Mouse (Mus musculus) thymus, adult 18-20 months (tissue): ENCODE results near the gene Pitpnm2.

Experiments
- DNase-seq, 2 experiments: peaks; one replicate each; pipeline ENCODE4 v3.0.0; 2022; ENCODE audit warnings: mixed read lengths in 2 of 2

Pitpnm2 gene

GRCm38 (mm10) chr5:124115990-124116845 is 133.3 kb downstream of the Pitpnm2 start, which contains the start of gene Arl6ip4:
TSS of gene Arl6ip4 (plus strand) at chr5:124116089.
- DNase-seq, result peak; percentile 39 to 59

- no peak for DNase-seq
Measured at GRCm38 (mm10) chr5:124115531-124115930, 134.0 kb downstream of the Pitpnm2 start.

DNA sequence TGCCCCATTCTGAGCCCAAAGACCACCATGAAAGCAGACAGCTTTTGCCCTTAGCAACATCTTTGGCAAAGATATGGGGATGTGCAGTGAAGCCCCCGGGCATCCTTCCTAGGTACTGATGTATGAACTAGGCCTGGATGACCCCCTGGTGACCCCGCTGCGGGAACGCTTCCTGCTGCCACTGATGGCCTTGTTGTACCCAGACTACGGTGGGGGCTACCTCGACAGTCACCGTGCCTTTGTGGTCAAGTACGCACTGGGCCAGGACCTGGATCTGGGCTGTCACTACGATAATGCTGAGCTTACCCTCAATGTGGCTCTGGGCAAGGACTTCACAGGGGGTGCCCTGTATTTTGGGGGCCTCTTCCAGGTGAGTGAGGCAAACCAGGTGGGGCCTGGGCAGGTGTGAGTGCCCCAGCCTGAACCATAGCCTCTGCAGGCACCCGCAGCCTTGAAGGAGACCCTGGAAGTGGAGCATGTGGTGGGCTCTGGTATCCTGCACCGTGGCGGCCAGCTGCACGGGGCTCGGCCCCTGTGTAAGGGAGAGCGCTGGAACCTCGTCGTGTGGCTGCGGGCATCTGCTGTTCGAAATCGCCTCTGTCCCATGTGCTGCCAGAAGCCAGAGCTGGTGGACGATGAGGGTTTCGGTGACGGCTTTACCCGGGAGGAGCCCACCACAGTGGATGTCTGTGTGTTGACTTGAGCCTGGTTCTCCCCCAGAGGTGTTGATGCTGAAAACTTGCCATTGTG is 135.1 kb downstream of the Pitpnm2 start:
- DNase-seq, result no peak

DNA sequence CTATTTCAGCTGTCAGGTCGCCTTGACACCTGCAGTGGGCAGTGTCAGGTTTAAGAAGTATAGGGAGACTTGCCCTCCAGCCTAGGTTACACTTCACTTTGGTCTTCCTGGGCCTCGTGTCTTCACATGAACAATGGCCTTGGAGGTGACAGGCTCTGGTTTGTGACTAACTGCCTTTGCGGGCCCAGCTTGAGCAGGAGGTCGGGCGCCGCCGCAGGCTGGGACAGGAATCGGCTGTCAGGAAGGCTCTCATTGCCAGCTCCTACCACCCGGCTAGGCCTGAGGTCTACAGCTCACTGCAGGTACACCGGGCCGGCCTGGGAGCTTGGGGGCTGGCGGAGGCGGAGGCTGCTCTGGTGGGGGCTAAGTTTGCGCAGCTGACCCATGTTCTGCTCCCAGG is 136.5 kb downstream of the Pitpnm2 start:
- DNase-seq, result peak; percentile 50 to 56

DNA sequence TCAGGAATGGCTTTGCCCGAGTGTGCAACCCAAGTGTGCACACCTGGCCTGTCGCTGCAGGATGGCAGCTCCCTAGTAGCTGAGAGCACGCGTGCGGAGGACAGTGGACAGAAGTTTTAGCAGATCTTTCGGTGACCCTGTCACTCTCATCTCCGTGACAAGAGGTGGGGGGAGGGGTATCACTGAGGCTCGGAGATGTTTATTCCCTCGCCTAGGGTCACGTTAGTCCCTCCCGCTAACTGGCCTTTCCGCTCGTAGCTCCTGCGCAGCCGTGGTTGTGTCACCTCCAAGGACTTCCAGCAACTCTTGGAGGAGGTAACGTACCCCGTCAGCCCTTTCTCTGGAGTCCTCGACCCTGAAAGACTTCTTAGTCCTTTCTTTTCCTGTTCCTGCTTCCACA is 137.0 kb downstream of the Pitpnm2 start:
- DNase-seq, result no peak

DNA sequence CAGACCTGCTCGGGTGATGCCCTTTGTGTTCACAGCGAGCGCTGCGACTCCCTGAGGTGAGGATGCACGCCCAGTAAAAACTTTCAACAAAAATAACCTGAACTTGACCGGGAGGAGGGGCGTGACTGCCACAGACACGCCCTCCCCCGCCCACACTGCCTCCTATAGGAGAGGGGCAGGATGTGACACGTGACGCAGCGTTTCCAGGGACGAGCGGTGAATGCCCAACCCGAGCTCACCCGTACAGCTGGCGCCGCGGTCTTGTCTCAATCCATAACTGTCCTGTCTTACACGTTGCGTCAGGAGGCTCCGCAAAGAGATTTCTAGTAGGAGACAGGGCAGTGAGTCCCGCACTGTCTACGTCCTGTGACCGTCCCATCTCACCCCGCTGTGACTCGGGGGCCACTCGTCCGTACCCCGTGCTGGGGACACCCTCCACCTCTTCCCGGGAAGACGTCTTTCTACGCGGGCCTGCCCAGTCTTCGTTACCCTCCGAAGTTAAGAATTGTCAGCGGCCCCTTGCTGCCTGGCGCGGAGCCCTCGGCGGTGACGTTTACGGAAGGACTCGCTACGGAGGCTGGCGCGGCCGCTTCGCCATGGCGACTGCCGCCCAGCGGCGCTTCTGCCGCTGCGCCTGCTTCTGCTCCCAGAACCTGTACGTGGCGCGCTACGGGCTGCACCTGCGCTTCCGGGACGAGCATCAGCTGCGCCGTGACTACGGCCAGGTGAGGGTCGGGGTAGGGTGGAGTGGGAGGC is 137.6 kb downstream of the Pitpnm2 start, which contains the start of gene Ogfod2:
Ogfod2 (plus strand) TSS at position 556 of the 756 bp plus-strand sequence.
- DNase-seq, result peak; percentile 89 to 91

DNA sequence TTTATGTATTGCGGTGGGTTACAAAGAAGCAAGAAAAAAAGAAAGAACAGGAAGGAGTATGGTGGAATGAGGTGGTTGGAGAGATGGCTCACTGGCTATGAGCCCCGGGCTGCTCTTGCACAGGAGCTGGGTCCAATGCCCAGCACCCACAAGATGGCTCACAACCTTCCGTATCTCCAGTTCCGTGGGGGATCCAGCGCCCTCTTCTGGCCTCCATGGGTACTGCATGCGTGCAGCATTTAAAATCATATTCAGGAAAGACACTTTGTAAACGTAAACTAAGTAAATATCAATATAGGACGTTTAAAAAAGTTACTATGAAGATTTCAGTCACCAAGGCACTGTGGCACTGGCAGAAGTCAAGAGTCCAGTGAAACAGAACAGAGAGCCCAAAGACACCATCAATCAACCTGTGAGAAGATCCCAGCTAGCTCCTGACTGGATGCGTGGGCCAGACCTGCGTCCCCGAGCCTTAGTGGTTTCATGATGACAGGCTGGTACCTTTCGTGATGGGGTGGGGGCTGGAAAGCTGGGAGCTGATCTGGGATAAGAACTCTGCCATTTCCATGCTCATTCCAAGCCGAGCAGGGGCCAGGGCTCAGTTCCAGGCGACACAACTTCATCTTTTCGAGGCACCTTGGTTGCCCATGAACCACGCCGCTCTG is 138.4 kb downstream of the Pitpnm2 start:
- DNase-seq, result no peak

- no peak for DNase-seq
Measured at GRCm38 (mm10) chr5:124103552-124103951, 146.0 kb downstream of the Pitpnm2 start.

DNA sequence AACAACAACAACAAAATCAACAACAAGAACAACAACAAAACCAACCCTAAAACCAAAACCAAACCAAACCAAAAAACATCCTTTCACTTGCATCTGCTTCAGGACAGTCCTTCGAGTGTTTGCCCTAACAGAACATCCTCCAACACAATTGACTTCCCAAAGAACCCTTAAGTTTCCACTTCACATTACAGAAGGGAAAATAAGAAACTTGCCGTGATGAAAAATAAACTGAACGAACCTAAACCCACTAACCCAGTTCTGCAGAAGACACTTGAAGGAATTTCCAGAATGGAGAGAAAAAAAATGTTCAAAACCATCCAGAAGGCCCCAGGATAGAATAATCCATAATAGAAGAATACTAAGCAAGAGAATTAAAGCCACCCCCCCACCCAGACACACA is 146.5 kb downstream of the Pitpnm2 start:
- DNase-seq, result no peak

DNA sequence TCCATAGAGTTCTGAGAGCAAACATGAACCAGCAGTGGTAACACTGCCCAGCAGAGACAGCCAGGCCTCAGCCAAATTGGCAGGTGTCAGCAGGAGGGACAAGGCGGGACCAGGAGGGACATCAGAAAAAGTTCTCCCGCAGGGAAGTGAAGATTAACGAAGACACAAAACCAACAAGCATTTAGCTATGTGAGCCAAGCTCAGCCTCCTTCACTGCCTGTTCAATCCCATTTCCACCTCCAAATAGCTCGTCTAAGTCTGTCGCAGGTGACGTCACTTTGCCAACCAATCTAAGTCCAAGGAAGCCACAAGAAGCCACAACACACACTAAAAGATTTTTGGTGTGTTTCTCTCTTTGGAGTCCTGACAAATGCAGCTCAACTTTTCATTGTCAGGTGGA is 147.2 kb downstream of the Pitpnm2 start:
- DNase-seq, result no peak

DNA sequence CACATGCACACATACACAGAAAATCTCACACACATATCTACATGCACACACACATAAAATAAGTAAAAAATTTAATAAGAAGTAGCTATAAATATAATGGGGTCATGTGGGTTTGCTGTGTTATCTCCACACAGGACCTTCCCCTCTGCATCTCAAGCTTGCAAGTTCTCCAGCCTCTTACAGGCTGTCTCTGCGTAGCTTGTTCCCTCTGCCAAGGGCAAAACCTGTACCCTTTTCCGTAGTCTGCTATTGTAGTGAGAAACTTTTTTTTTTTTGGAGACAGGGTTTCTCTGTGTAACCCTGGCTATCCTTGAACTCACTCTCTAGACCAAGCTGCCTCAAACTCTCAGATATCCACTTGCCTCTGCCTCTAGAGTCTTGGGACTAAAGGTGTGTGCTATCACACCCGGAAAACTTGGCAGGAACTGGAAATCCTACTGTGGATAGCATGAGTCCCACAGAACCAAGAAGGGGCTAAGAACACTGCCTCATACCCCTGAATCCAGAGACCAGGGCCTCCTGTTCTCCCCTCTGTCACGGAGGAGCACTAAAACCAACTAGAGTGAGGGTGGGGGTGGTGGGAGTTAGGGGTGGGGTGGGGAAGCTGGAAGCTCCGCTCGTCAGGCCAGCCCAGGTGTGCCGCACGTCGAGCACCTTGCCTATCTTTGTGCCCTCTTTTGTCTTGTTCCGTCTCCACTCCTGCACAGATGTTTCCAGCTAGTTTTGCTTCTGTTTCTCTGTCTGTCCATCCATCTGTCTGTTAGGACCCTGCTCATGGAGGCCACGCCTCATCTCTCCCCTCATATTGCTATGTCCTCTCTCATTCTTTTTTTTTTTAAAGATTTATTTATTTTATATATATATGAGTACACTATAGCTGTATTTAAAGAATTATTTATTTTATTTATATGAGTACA is 149.2 kb downstream of the Pitpnm2 start:
- no peak for DNase-seq

DNA sequence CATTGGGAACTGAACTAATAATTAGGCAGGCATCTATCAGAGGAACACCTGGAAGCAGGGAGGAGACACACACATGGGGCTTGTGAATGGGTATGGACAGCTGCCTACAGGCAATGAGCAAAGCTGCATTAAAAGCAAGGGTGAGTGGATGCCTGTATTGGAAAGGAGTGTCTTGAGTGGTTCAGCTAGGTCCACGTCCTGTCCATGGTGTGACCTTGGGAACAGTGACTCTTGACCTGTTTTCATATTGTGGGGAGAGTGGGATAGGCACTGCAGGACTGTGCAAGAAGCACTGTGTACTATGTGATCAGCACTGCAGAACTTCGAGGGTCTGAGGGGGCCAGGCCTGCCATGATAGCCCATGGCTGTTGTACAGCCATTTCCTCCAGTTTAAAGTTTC is 150.6 kb downstream of the Pitpnm2 start:
- no peak for DNase-seq

DNA sequence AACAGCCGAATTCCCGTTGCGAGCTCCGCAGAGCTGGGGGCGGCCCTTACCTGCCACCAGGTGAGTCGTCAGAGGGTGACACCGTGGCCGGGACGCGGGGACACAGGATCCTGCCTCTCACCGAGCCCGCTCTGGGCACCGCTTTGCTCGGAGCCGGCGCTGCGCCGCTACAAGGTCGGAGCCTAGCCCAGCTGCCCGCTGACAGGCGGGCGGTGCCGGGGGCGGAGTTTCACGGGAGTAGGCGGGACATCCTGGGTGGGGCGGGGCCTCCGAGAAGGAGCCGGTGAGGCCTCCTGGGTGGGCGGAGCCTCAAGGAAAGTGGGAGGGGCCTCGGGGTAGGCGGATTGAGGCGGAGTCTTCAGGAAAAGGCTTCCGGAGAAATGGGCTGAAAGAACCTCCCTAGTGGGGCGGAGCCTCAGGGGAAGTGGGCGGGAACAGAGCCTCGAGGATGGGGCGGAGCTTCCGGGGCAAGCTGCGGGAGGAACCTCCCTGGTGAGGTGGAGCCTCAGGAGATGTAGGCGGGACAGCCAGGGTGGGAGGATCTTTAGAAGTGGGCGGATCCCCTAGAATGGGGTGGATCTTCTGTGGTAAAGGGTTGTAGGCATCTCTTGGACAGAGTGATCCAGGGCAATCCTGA is 153.8 kb downstream of the Pitpnm2 start, which contains the start of gene Abcb9:
Abcb9 (minus strand) TSS at position 203 of the 637 bp plus-strand sequence.
- DNase-seq, result peak; percentile 80 to 90

DNA sequence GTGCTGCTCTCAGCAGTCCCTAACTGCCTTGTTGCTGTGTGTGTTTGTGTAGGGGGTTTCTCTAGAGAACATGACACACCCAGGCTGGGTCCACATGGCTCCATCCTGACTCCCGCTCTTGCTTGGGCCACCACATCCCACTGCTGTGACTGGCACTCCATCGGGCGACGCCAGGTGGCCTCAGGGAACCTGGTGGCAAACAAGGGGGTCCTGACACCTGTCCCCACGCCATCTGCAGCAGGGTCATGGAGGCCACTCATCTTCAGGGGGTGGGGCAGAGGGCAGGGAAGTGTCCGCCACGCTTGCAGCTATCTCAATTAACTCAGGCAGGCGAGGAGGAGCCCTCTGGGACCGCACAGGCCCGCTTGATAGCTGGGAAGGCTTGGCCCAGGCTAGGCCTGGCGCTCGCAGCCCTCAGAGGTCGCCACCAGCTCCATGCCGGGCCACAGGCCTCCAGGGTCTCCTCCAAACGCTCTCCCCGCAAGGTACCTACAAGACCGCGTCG is 154.4 kb downstream of the Pitpnm2 start:
- peak in 1 of 2 experiments; percentile 16 for DNase-seq

GRCm38 (mm10) chr5:124093852-124094604 is 155.5 kb downstream of the Pitpnm2 start:
- DNase-seq, result no peak

DNA sequence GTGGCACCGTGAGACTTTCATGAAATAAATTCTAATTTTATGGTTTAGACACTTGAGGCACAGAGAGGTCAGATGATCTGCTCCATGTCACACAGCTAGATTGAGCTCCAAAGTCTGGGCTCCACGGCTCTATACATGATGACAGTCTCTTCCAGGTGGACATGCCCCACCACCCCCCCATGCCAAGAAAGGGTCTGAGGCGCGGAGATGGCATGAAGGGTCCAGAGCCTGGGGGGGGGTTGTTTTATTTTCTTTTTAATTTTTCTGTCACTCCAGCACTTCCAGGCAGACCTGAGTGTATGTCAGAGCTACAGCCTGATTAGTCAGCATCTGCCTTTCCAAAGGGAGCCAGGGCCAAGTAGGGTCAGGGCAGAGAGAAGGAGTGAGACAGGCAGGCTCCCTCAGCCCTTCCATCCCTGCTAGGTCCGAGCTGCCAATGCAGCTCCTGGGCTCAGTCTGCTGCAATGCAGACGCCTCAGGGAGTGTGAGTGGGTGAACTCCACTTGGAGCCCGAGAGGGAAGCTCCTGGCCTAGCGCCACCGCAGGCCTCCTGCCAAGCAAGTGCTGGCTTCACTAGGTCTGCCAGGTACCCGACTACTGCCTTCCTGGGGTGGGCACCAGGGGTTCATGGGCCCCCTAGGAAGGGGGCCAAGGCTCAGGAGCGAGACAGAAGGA is 156.3 kb downstream of the Pitpnm2 start:
- DNase-seq, result no peak

- DNase-seq, result no peak
Measured at GRCm38 (mm10) chr5:124091951-124092406, 157.6 kb downstream of the Pitpnm2 start.

GRCm38 (mm10) chr5:124089868-124090267 is 159.7 kb downstream of the Pitpnm2 start:
- no peak for DNase-seq

GRCm38 (mm10) chr5:124086876-124087275 is 162.7 kb downstream of the Pitpnm2 start:
- no peak for DNase-seq
